Mouse (Mus musculus) lung, postnatal 4 days (tissue): Measurements from ENCODE around the gene Cpa2.

Source experiments
- DNase-seq, 2 experiments: peaks; one replicate each; pipeline ENCODE4 v3.0.0; 2021

Gene Cpa2

DNA sequence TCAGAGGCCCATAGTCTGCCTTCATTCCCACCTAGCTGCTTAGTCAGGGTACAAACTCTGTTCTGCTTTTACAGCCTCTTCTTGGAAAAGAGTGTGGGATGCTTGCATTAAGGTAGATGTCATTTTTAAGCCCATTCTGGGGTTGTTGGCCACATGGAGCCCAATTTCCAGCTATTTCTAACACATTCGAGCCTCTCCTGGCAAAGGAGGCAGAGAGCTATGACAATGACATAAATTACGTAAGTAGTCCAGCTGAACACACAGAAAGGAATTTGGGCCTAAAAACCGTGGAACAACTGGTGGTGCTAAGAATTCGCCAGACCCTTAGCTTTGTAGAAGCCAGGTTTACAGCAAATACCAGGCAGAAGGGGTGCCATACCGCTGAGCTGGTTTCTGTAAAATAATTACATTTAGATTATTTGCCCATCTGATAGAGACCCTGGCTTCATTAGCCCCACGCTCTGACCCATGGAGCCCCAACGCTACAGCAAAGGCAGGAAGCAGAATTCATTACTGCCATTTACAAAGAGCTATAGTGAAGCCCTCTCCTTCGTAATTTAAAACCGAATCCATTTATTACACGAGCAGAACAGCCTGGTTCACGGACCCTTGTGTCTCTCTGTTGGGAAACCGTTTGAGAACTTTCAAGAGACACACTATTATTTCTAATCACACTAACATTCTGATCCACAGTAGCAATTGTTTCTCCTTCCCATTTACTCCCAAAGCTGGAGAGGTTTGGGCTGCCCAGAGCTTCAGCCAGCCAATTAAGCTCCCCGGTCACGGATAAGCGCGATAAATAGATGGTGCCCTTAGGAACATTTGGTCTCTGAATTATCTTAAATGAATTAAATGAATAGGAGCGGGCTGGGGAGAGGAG lies 38.8 kb downstream of the Cpa2 start:
- no peak for DNase-seq

DNA sequence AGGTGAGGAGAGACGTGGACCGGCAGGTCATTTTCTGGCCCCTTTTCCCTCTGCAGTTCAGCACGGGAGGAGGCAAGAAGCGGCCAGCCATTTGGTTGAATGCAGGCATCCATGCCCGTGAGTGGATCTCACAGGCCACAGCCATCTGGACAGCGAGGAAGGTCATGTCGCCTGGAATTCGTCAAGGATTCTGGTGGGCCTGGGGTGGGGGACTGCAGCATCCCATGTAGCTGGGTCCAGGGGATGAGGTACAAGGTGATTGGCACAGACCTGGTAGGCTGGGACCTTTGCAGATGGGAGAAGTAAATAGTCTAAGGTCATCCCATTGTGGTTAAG lies 39.4 kb downstream of the Cpa2 start:
- no peak for DNase-seq

DNA sequence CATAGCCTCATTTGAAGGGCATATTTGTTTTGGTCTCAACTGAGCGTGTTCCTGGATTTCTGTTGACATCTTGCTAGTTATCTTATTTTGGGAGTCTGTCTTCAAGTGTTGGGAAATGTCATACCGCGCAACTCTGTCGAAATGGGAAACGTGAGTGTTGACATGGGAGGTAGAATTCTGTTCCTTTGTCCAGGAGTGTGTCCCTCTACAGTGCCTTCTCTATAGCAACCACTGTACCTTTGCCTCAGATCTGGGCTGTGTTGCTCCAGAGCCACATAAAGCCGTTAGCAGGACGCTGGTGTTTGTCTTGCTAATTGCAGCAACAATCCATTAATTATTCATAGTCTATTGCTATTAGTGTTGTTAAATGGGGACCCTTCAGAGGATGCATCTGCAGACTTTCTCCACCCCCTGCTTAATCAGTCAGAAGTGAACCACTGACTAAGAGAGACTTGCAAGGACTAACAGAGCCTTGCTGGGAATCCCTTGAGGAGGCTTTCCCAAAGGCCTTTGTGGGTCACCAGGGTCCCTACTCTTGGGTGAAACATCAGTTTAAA lies 45.6 kb downstream of the Cpa2 start:
- no peak for DNase-seq

DNA sequence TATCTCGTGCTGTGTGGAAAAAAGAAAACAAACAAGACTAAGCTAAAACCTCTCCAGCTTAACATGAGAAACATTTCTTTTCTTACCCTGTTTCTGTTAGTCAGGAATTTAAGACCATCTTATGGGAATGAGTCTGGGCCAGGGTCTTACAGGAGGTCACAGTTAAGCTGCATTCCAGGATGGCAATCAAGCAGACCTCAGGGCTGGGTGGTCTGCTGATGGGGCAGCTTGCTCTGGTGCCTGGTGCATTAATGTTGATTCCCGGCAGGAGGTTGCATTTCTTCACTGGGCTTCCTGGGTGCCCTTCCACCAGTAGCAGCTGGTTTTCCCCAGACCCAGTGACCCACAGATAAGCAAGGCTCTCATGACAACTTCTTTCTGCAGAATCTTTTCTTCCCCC lies 48.4 kb downstream of the Cpa2 start:
- DNase-seq, result no peak

DNA sequence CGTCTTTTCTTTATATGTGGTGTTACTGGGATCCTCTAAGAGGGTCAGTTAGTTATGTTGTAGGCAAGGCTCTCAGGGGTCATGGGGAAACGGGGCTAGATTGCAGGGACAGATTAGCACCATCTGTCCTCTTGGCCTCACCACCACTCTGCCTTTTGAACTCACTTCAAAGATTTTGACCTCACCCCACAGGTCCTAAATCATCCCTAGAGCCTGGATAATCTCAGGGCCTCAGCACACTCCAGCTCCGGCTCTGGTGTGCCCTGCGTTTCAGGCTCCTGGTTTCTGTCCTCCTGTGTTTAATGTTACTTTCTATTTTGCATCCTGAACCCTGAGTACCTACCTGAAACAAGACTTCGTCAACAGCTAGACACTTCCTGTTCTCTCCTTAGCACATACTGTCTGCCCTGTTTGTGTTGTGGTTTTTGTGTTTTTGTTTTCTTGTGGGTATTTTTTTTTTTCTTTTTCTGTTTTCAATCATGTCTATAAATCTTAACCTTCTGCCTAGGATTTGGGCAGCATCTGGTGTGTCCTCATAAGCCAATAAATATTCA lies 50.5 kb downstream of the Cpa2 start:
- DNase-seq, result no peak

- DNase-seq, result no peak
Measured at GRCm38 (mm10) chr6:30592417-30592974, 51.1 kb downstream of the Cpa2 start.

GRCm38 (mm10) chr6:30594364-30594763 lies 53.0 kb downstream of the Cpa2 start:
- DNase-seq, result no peak

- DNase-seq, result no peak
Measured at GRCm38 (mm10) chr6:30596230-30596898, 55.0 kb downstream of the Cpa2 start.

DNA sequence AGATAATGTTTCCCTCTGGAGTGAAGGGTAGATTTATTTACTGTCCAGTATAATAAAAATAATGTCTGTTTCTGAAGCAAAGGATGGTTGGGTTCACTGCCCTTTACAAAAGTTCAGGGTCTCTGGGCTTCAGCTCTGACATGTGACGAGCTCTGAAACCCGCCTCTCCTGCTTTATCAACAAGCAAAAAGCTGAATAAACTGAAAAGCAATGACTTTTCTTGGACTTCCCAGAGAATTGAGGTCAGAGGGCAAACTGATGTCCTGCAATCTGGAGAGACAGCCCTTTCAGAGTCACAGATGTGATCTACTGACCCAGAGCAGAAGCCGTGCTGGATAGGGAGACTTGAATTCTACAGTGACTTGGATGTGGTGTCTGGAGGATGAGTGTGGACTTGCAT lies 58.7 kb downstream of the Cpa2 start:
- no peak for DNase-seq

GRCm38 (mm10) chr6:30600995-30601394 lies 59.6 kb downstream of the Cpa2 start:
- DNase-seq, result no peak

DNA sequence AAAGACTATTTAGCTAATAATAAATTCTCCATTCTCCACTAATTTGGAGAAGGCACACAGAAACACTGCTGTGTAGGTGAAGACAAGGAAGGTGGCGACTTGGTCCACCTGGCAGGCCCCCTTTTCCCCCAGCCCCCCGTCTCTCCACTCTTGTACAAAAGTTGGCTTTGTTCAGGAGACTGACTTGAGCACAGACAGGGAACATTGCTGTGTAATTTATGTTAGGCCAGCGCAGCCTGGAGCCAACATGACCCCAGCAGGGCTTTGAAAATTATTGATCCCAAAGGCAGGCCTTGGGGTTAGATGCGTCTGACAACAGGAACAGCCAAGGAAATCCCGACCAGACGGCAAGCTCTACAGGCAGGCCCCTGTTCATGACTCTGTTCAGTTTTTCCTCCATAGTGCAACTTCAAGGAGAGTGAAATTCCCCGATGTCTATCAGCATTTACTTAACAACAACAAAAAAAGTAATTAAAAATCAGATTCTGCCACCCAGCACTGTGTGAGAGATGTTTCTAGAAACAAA lies 63.0 kb downstream of the Cpa2 start:
- DNase-seq, result no peak

- no peak for DNase-seq
Measured at GRCm38 (mm10) chr6:30605111-30605510, 63.7 kb downstream of the Cpa2 start.

GRCm38 (mm10) chr6:30605672-30606071 lies 64.3 kb downstream of the Cpa2 start:
- DNase-seq, result no peak

DNA sequence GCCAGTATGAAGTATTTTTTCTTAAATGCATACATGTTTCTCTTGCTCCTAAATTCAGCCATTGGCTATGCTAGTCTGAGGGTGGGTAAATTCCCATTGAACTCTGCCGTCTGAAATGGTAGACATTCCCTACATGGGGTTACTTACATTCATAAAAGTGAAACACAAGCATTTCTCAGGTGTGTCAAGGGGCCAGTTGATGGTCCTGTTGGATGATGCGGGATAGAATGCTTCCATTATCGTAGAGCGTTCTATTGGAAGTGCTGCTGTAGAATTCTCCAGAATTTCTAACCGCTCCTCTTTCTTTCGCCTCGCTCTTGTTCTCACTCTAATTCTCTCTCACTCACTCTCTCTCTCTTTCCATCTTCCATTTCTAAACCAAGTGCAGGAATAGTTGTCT lies 69.3 kb downstream of the Cpa2 start, which contains the start of gene Cpa5:
TSS of gene Cpa5 (plus strand) at position 301 of the 400 bp plus-strand sequence.
- DNase-seq, result no peak

DNA sequence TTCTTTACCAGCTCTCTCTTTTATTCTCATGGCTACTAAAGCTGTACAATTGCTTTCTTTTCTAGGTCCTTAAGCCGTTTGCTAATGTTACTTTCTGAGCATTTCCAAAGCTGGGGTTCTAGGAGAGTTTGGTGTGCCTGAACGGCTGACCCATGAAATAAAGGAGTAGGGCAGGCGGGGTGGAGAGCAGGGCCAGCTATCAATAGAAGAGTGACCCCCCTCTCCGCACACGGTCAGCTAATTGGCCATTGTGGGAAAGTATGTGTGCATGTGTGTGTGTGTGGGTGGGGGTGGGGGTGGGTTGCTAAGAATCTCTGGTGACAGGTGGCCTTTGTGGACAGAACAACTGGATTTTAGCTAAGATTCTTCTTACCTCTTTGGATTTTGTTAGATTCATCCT lies 69.8 kb downstream of the Cpa2 start:
- DNase-seq, result no peak
